Comparison of ENCODE assay signal across 13 mouse cellular contexts in the genomic region with DNA sequence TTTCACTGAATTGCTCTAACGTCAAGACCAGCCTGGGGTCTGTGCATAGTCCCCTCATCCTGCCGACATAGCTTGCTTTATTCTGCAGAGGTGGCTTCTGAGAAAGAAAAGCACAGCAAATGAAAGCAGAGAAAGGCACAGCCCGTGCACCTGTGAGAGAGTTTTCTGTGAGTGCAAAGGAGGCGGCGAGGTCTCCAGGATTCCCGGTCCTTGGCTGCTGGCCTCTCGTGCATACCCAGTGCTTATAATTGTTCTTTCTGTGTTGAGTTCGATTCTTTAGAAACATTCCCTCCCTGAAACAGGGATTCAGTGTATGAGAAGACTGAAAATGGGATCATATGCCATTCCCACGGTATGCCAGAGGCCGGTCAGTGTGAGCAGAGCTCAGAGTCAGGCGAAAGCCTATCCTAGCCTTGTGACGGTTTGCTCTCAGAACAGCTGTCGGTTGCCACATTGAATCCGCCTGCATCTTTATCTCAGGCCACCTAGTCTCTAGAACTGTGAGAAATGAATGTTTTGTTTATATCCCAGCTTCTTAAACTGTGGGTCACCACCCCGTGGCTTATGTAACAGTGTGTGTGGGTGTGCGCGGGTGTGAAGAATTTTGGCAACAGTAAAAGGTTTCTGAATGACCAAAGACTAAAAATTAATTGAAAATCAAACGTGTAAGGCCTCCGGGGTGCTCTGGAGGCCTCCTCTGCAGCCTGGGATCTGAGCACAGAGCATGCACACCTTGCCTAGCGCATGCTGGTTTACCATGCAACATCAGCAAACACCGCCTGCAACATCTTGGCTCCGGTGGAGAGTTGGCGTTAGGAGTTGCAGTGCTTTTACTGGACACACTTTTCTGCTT. TPM values are rescaled to one million over a fixed set of nuclear protein-coding genes. Genes with fewer than 3 reads are reported as not detected.
DNase-seq lines count a peak whose midpoint lies in the region; ATAC-seq and TF ChIP-seq lines count a peak whose summit lies in the region.
"Had no signal": no experiment of that assay in that cellular context is flagged by ENCODE, and none has a peak within 500 bp of the region (broad histone marks: within the 10 kb centered on the region; RNA-seq: fewer than 3 reads in every experiment).

No protein-coding gene starts in this region.

- H3K9ac ChIP-seq in heart, embryonic 13.5 days: no peak overlapping the region
- H3K9ac ChIP-seq in kidney, embryonic 14.5 days (ENCODE audit: low read depth, low read length): no peak overlapping the region
- H3K9ac ChIP-seq in forebrain, postnatal 0 days: no peak overlapping the region
- H3K9ac ChIP-seq: embryonic facial prominence, embryonic 12.5 days; neural tube, embryonic 12.5 days had no signal

- no peaks in the 10 kb centered on the region for H3K36me3 ChIP-seq in heart, embryonic 13.5 days
- no peaks in the 10 kb centered on the region for H3K36me3 ChIP-seq in kidney, embryonic 14.5 days (ENCODE audit: control insufficient read depth, insufficient read depth, low read length)
- H3K36me3 ChIP-seq in forebrain, postnatal 0 days (ENCODE audit: insufficient read depth): no peaks in the 10 kb centered on the region
- H3K36me3 ChIP-seq: embryonic facial prominence, embryonic 12.5 days; neural tube, embryonic 12.5 days had no signal

- DNase-seq in layer of hippocampus, adult 2 months (ENCODE audit: low spot score in 2 of 2): no peak
- DNase-seq in layer of hippocampus, postnatal 25 days (ENCODE audit: extremely low spot score in 1 of 2, low spot score in 1 of 2): no peak
- peak; percentile 41 for DNase-seq in lung, postnatal 25 days (ENCODE audit: low spot score)
- no peak for DNase-seq in cerebellum, adult 9-10 months
- no peak for DNase-seq in forebrain, postnatal 0 days
- no peak for DNase-seq in adrenal gland, adult 8-10 months
- DNase-seq: cerebellum, adult 11-12 months; layer of hippocampus, adult 9-11 months; right cerebral cortex, postnatal 4 days had no signal

- WGBS in heart, embryonic 13.5 days: 75% methylated on average over 23 of the region's 23 CpGs
- WGBS in kidney, embryonic 14.5 days: 70% methylated on average over 23 of the region's 23 CpGs
- WGBS in forebrain, postnatal 0 days: 74% methylated on average over 23 of the region's 23 CpGs

- H3K4me2 ChIP-seq in heart, embryonic 13.5 days: peak overlapping the region; percentile 28
- no peak overlapping the region for H3K4me2 ChIP-seq in kidney, embryonic 14.5 days (replicated peaks; ENCODE audit: low read depth, low read length)
- H3K4me2 ChIP-seq in forebrain, postnatal 0 days (ENCODE audit: low read depth): no peak overlapping the region
- H3K4me2 ChIP-seq: embryonic facial prominence, embryonic 12.5 days; neural tube, embryonic 12.5 days had no signal

- 0 out of 2 replicates have a peak, but pooled peaks cover 4% of the 10 kb centered on the region for H3K27me3 ChIP-seq in heart, embryonic 13.5 days (replicated peaks)
- no peaks in the 10 kb centered on the region for H3K27me3 ChIP-seq in kidney, embryonic 14.5 days (ENCODE audit: control insufficient read depth, insufficient read depth, low read length)
- H3K27me3 ChIP-seq in forebrain, postnatal 0 days (ENCODE audit: insufficient read depth, low read length): no peaks in the 10 kb centered on the region
- H3K27me3 ChIP-seq: embryonic facial prominence, embryonic 12.5 days; neural tube, embryonic 12.5 days had no signal

- H3K27ac ChIP-seq in layer of hippocampus, adult 2 months: peak overlapping the region; percentile 46; the same call in 1 of the 2 replicates
- H3K27ac ChIP-seq in heart, embryonic 13.5 days (replicated peaks): no peak overlapping the region
- H3K27ac ChIP-seq in kidney, embryonic 14.5 days (ENCODE audit: low read depth, low read length): no peak overlapping the region
- no peak overlapping the region for H3K27ac ChIP-seq in forebrain, postnatal 0 days (ENCODE audit: low read depth, low read length)
- H3K27ac ChIP-seq: embryonic facial prominence, embryonic 12.5 days; neural tube, embryonic 12.5 days had no signal

- ATAC-seq in heart, embryonic 13.5 days (ENCODE audit: extremely low read depth, insufficient number of reproducible peaks, low FRiP score, low TSS enrichment): no peak
- peak; percentile 51; the same call in 1 of the 2 replicates for ATAC-seq in kidney, embryonic 14.5 days (ENCODE audit: low FRiP score, low TSS enrichment)
- ATAC-seq in forebrain, postnatal 0 days: no peak

- TF ChIP-seq CTCF in layer of hippocampus, adult 2 months (conservative IDR thresholded peaks at IDR 0.05): no peak
- TF ChIP-seq CTCF in forebrain, postnatal 0 days (IDR thresholded peaks at IDR 0.05; ENCODE audit: low read depth): no peak

- no peak overlapping the region for H3K4me3 ChIP-seq in layer of hippocampus, adult 2 months
- H3K4me3 ChIP-seq in heart, embryonic 13.5 days: 0 out of 2 replicates have a peak overlapping the region, but pooled peaks have one; percentile 0
- no peak overlapping the region for H3K4me3 ChIP-seq in kidney, embryonic 14.5 days (ENCODE audit: low read length)
- no peak overlapping the region for H3K4me3 ChIP-seq in forebrain, postnatal 0 days (ENCODE audit: low read depth, low read length)
- H3K4me3 ChIP-seq: embryonic facial prominence, embryonic 12.5 days; neural tube, embryonic 12.5 days had no signal

- no peaks in the 10 kb centered on the region for H3K9me3 ChIP-seq in heart, embryonic 13.5 days
- no peaks in the 10 kb centered on the region for H3K9me3 ChIP-seq in kidney, embryonic 14.5 days (ENCODE audit: control insufficient read depth, low read length)
- H3K9me3 ChIP-seq in forebrain, postnatal 0 days (ENCODE audit: low read length): no peaks in the 10 kb centered on the region
- H3K9me3 ChIP-seq: embryonic facial prominence, embryonic 12.5 days; neural tube, embryonic 12.5 days had no signal

- H3K4me1 ChIP-seq in heart, embryonic 13.5 days: peaks cover 43% of the 10 kb centered on the region
- H3K4me1 ChIP-seq in kidney, embryonic 14.5 days (ENCODE audit: control insufficient read depth, insufficient read depth, low read length): peaks cover 8% of the 10 kb centered on the region; the same call in 1 of the 2 replicates
- H3K4me1 ChIP-seq in forebrain, postnatal 0 days (ENCODE audit: insufficient read depth): no peaks in the 10 kb centered on the region
- H3K4me1 ChIP-seq: neural tube, embryonic 12.5 days had no signal

RNA-seq across cellular contexts. Expression of a gene that starts 6.9 kb away (rescaled TPM):
- total RNA-seq in layer of hippocampus, adult 2 months (2021): 10 to 100 TPM; 12.3 to 13.2 TPM
- 10 to 100 TPM; 13.1 TPM for total RNA-seq in layer of hippocampus, postnatal 25 days (2021)
- 5.8 and 6.5 TPM in 2 replicates for polyA plus RNA-seq in heart, embryonic 13.5 days (2015; fragmentation: Nextera tagmentation; extraction: Ambion mirVana)
- polyA plus RNA-seq in kidney, embryonic 14.5 days (2014; fragmentation: Nextera tagmentation; extraction: Ambion mirVana): 9.7 and 10.9 TPM in 2 replicates
- total RNA-seq in forebrain, postnatal 0 days (2014; rRNA removed): 13.8 and 17.9 TPM in 2 replicates
- polyA plus RNA-seq in forebrain, postnatal 0 days (2015; fragmentation: Nextera tagmentation; extraction: Ambion mirVana): 5.8 and 7.1 TPM in 2 replicates
- total RNA-seq in adrenal gland, adult 8-10 months (2022): 10 to 100 TPM; 21.9 to 35.4 (median 29.1) TPM
